In the genomic region with DNA sequence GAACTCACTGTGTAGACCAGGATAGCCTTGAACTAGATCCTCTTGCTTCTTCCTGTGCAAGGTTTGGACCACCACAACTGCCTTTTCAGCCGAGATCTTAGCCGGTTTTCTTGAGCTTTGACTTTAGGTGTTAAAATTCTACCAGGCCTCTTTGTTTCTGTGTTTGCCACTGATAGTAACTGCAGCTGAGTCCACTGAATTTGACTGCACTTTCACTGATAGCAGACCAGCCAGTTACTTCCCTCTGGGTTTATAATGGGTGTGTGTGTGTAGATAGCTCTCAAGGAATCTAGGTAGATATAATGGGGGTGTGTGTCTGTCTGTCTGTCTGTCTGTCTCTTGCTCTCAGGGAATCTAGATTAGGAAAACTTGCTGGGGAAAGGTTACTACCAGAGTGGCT, we compare ENCODE assay signal across 1 mouse cellular context.
TF ChIP-seq lines count a peak whose summit lies in the region.

No protein-coding gene starts in this region.

TF ChIP-seq in MEL, 35 proteins besides CTCF, POLR2A, EP300 and RAD21:
- TF ChIP-seq POLR2AphosphoS2 (IDR thresholded peaks at IDR 0.05; ENCODE audit: low read length) (peak; percentile 43; the same call in 1 of the 2 replicates), GABPA (IDR thresholded peaks at IDR 0.05; ENCODE audit: low read depth, low read length) (no peak), CHD1 (IDR thresholded peaks at IDR 0.05; ENCODE audit: low read depth, low read length) (no peak), JUND (IDR thresholded peaks at IDR 0.05; ENCODE audit: low read depth, low read length) (0 out of 2 replicates have a peak, but pooled peaks have one; percentile 50), MXI1 (IDR thresholded peaks at IDR 0.05; ENCODE audit: low read depth, low read length) (peak; percentile 65), SMC3 (IDR thresholded peaks at IDR 0.05; ENCODE audit: low read depth, low read length) (peak; percentile 19; the same call in 1 of the 2 replicates), ZKSCAN1 (IDR thresholded peaks at IDR 0.05; ENCODE audit: low read depth, low read length) (0 out of 2 replicates have a peak, but pooled peaks have one; percentile 26), NRF1 (IDR thresholded peaks at IDR 0.05; ENCODE audit: insufficient read depth, low read depth, low read length, poor library complexity, severe bottlenecking) (no peak), POLR2AphosphoS5 (IDR thresholded peaks at IDR 0.05; ENCODE audit: borderline replicate concordance, low read depth, low read length) (no peak), BHLHE40 (IDR thresholded peaks at IDR 0.05; ENCODE audit: borderline replicate concordance, low read depth, low read length) (peak; percentile 83; the same call in 1 of the 2 replicates), KAT2A (conservative IDR thresholded peaks at IDR 0.05; ENCODE audit: low read depth, low read length) (peak; percentile 61), USF2 (IDR thresholded peaks at IDR 0.05; ENCODE audit: borderline replicate concordance in 1 of 2, insufficient read depth in 1 of 2, low read depth in 1 of 2, low read length in 2 of 2) (no peak), MAZ (IDR thresholded peaks at IDR 0.05; ENCODE audit: low read depth, low read length) (peak; percentile 63; the same call in 1 of the 2 replicates), ETS1 (IDR thresholded peaks at IDR 0.05; ENCODE audit: low read depth, low read length) (peak; percentile 99), TBP (IDR thresholded peaks at IDR 0.05; ENCODE audit: low read depth, low read length) (peak; percentile 76), MYB (IDR thresholded peaks at IDR 0.05; ENCODE audit: low read depth, low read length) (peak; percentile 86), USF1 (IDR thresholded peaks at IDR 0.05; ENCODE audit: low read depth, low read length) (no peak), UBTF (IDR thresholded peaks at IDR 0.05; ENCODE audit: borderline replicate concordance, insufficient read depth, low read depth, low read length) (0 out of 2 replicates have a peak, but pooled peaks have one; percentile 61), MAFK (IDR thresholded peaks at IDR 0.05; ENCODE audit: borderline replicate concordance, low read depth, low read length) (peak; percentile 90), ZNF384 (IDR thresholded peaks at IDR 0.05; ENCODE audit: low read depth, low read length) (peak; percentile 66), GATA1 (IDR thresholded peaks at IDR 0.05; ENCODE audit: low read depth, low read length) (peak; percentile 100), MYC (IDR thresholded peaks at IDR 0.05; ENCODE audit: low read depth, low read length) (peak; percentile 85), MAX (IDR thresholded peaks at IDR 0.05; ENCODE audit: low read length) (peak; percentile 77), SIN3A (IDR thresholded peaks at IDR 0.05; ENCODE audit: low read length) (peak; percentile 98), RCOR1 (IDR thresholded peaks at IDR 0.05; ENCODE audit: low read depth, low read length) (peak; percentile 97), E2F4 (IDR thresholded peaks at IDR 0.05; ENCODE audit: borderline replicate concordance, low read depth, low read length) (no peak), TCF12 (IDR thresholded peaks at IDR 0.05; ENCODE audit: low read depth, low read length) (peak; percentile 100), ZC3H11A (IDR thresholded peaks at IDR 0.05; ENCODE audit: low read depth, low read length) (peak; percentile 29; the same call in 1 of the 2 replicates), NELFE (IDR thresholded peaks at IDR 0.05; ENCODE audit: low read depth, low read length) (peak; percentile 2; the same call in 1 of the 2 replicates), TAL1 (IDR thresholded peaks at IDR 0.05; ENCODE audit: low read length) (peak; percentile 96), ELF1 (IDR thresholded peaks at IDR 0.05; ENCODE audit: low read depth, low read length) (peak; percentile 65), ZMIZ1 (IDR thresholded peaks at IDR 0.05; ENCODE audit: low read depth, low read length) (peak; percentile 92), CHD2 (IDR thresholded peaks at IDR 0.05; ENCODE audit: low read length) (peak; percentile 75), MEF2A (IDR thresholded peaks at IDR 0.05; ENCODE audit: extremely low read depth, insufficient replicate concordance, low read depth, low read length, poor library complexity, severe bottlenecking) (peak; percentile 75; the same call in 1 of the 2 replicates), HCFC1 (IDR thresholded peaks at IDR 0.05; ENCODE audit: low read depth, low read length) (peak; percentile 73)
